Mouse (Mus musculus): ENCODE measurements at regions not wholly inside any gene's neighbourhood (a gene's known extent, or its start where the extent isn't known, plus 50 kb on each side); places are given as distances from the start of the nearest gene placed in this dataset.

DNA sequence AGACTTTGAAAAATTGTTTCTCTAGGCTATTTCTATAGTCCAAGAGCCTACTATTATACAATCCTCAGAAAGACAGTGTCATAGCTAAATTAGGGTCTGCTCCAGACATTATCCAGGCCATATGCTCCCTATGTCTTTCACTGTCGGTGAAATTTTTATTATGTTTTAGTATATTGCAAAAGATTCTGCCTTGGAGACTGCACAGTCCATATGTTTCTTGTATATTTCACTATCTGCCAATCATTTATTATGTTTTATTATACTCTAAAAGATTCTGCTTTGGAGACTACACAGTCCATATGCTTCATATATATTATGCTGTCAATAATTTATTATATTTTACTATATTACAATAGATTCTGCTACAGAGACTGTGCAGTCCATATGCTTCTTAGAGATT is 564.3 kb upstream of the 4931417E11Rik start:
- Histone ChIP-seq H3K27me3 (replicated peaks) (no peaks in the 10 kb centered on the region), H3K4me1 (no peaks in the 10 kb centered on the region), H3K4me3 (replicated peaks) (no peak overlapping the region), H3K4me2 (no peak overlapping the region), H3K9ac (replicated peaks) (no peak overlapping the region), H3K9me3 (replicated peaks) (no peaks in the 10 kb centered on the region), H3K27ac (replicated peaks) (no peak overlapping the region), H3K36me3 (no peaks in the 10 kb centered on the region)
- WGBS, result 72% methylated on average over 1 of the region's 1 CpGs
- no peak for ATAC-seq (ENCODE audit: low FRiP score)

- 43% methylated on average over 3 of the region's 3 CpGs for WGBS
- Histone ChIP-seq H3K4me3 (replicated peaks) (no peak overlapping the region), H3K27ac (replicated peaks) (no peak overlapping the region), H3K9ac (replicated peaks) (no peak overlapping the region), H3K9me3 (replicated peaks) (no peaks in the 10 kb centered on the region), H3K4me1 (peaks cover 4% of the 10 kb centered on the region; the same call in 1 of the 2 replicates), H3K27me3 (replicated peaks) (no peaks in the 10 kb centered on the region), H3K4me2 (no peak overlapping the region), H3K36me3 (no peaks in the 10 kb centered on the region)
- ATAC-seq (ENCODE audit: low FRiP score), result no peak
Observed at GRCm38 (mm10) chr6:74017107-74017506, 547.6 kb upstream of the 4931417E11Rik start.

- no peak for ATAC-seq (ENCODE audit: low FRiP score)
- H3K9ac ChIP-seq (replicated peaks), result no peak overlapping the region
- no peaks in the 10 kb centered on the region for H3K4me1 ChIP-seq
- 86% methylated on average over 4 of the region's 4 CpGs for WGBS
- H3K4me3 ChIP-seq (replicated peaks), result no peak overlapping the region
- H3K9me3 ChIP-seq (replicated peaks), result no peaks in the 10 kb centered on the region
- no peaks in the 10 kb centered on the region for H3K27me3 ChIP-seq (replicated peaks)
- no peak overlapping the region for H3K27ac ChIP-seq (replicated peaks)
- H3K36me3 ChIP-seq, result no peaks in the 10 kb centered on the region
- no peak overlapping the region for H3K4me2 ChIP-seq
Observed at GRCm38 (mm10) chr6:73981742-73982141, 512.3 kb upstream of the 4931417E11Rik start.

DNA sequence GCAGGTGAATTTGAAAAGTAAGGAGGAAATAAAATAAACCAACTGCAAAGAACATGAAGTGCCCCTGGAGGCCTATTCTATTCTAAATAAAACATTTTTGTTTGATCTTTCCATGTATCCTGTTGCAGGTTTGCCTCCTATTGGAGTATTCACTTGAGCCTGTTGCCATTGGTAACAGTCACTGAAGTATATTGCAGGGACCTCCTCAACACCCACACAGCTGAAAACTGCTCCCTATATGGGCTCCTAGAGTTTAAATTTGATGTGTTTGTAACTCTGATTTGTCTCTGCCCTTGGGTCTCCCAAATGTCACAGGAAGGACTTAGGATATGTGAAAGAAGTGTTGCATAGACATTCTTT is 480.4 kb upstream of the 4931417E11Rik start:
- no peak overlapping the region for H3K4me2 ChIP-seq
- H3K27ac ChIP-seq (replicated peaks), result no peak overlapping the region
- peak; percentile 81 for ATAC-seq (ENCODE audit: low FRiP score)
- H3K9ac ChIP-seq (replicated peaks), result no peak overlapping the region
- peaks cover 6% of the 10 kb centered on the region; the same call in 1 of the 2 replicates for H3K4me1 ChIP-seq
- no peaks in the 10 kb centered on the region for H3K9me3 ChIP-seq (replicated peaks)
- H3K36me3 ChIP-seq, result no peaks in the 10 kb centered on the region
- no peak overlapping the region for H3K4me3 ChIP-seq (replicated peaks)
- H3K27me3 ChIP-seq (replicated peaks), result no peaks in the 10 kb centered on the region

- peak; percentile 41; the same call in 1 of the 2 replicates for ATAC-seq (ENCODE audit: low FRiP score)
- 32% methylated on average over 5 of the region's 5 CpGs for WGBS
- Histone ChIP-seq H3K4me1 (peaks cover 6% of the 10 kb centered on the region; the same call in 1 of the 2 replicates), H3K9me3 (replicated peaks) (no peaks in the 10 kb centered on the region), H3K4me2 (no peak overlapping the region), H3K27me3 (replicated peaks) (no peaks in the 10 kb centered on the region), H3K4me3 (replicated peaks) (no peak overlapping the region), H3K27ac (replicated peaks) (no peak overlapping the region; the same call in 1 of the 2 replicates), H3K9ac (replicated peaks) (no peak overlapping the region), H3K36me3 (no peaks in the 10 kb centered on the region)
Observed at GRCm38 (mm10) chr6:73949121-73949933, 479.9 kb upstream of the 4931417E11Rik start.

DNA sequence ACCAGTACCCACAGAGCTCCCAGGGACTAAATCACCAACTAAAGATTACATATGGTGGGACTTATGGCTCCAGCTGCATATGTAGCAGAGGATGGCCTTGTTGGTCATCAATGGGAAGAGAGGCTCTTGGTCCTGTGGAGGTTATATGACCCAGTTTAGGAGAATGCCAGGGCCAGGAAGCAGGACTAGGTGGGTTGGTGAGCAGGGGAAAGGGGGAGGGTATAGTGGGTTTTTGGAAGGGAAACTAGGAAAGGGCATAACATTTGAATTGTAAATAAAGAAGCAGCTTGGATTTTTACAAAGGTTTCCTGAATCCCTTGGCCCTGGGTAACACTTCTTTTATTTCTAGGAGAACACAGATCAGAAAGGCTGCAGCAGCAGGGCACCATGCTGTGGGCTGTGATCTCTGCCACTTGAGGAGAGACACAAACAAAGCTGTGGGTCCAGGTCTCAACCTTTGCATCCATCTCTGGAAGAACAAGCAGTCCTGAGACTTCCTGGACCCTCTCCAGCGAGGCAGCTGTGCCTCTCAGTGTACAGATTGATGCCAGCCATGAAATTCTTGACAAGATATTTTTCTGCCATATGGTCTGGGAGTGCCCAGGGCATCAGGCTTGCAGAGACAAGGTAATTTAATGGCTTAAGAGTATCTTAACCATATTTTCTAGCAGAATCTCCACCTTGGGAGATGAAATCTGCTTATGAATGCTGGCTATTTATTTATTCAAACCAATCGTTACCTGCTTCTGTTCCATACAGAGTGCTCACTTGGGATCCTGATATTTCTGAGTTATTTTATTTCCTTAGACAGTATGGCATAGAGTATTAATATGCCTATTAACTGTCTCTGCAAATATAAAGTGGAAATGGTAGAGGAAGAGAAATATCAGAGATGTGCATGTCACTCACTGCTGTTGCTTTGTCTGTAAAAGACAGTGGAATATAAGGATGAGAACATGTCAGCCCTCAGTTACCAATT is 444.2 kb upstream of the 4931417E11Rik start:
- H3K4me1 ChIP-seq, result 0 out of 2 replicates have a peak, but pooled peaks cover 3% of the 10 kb centered on the region
- H3K4me3 ChIP-seq (replicated peaks), result no peak overlapping the region
- H3K36me3 ChIP-seq, result no peaks in the 10 kb centered on the region
- no peaks in the 10 kb centered on the region for H3K27me3 ChIP-seq (replicated peaks)
- H3K9ac ChIP-seq (replicated peaks), result no peak overlapping the region
- no peak overlapping the region for H3K27ac ChIP-seq (replicated peaks)
- H3K9me3 ChIP-seq (replicated peaks), result no peaks in the 10 kb centered on the region
- ATAC-seq (ENCODE audit: low FRiP score), result no peak
- 38% methylated on average over 2 of the region's 2 CpGs for WGBS
- no peak overlapping the region for H3K4me2 ChIP-seq

DNA sequence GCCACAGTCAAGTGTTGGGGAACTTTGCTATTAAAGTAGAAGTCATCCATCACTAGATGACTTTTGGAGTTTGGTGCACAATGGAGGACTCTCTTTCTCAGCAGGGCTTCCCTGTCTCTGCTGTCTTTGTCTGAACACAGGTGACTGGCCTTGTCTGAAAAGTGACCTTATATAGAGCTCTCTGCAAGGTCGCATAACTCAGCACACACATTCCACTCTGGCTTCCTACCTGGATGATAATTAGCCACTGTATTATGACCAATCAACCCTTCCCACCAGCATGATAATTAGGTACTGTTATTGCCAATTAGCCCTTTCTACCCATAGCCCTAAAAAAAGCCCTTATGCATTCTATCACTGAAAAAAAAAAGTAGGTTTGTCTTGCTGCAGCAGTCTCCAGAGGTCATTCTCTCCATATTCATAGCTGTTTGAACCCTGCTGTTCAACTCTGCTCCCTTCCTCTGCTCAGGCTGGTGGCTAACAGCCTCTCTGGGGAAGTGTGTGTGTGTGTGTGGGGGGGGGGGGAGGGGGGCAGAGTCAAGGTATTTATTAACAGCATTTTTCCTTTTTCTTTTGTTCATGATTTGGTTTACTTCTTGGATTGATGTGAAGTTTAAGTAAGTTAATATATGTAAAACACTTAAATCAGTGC is 419.8 kb upstream of the 4931417E11Rik start:
- peak; percentile 38; the same call in 1 of the 2 replicates for ATAC-seq (ENCODE audit: low FRiP score)
- H3K4me2 ChIP-seq, result no peak overlapping the region
- no peaks in the 10 kb centered on the region for H3K9me3 ChIP-seq (replicated peaks)
- no peak overlapping the region for H3K9ac ChIP-seq (replicated peaks)
- H3K4me1 ChIP-seq, result no peaks in the 10 kb centered on the region
- no peaks in the 10 kb centered on the region for H3K36me3 ChIP-seq
- WGBS, result 59% methylated on average over 1 of the region's 1 CpGs
- no peak overlapping the region for H3K27ac ChIP-seq (replicated peaks)
- no peak overlapping the region for H3K4me3 ChIP-seq (replicated peaks)
- H3K27me3 ChIP-seq (replicated peaks), result no peaks in the 10 kb centered on the region

DNA sequence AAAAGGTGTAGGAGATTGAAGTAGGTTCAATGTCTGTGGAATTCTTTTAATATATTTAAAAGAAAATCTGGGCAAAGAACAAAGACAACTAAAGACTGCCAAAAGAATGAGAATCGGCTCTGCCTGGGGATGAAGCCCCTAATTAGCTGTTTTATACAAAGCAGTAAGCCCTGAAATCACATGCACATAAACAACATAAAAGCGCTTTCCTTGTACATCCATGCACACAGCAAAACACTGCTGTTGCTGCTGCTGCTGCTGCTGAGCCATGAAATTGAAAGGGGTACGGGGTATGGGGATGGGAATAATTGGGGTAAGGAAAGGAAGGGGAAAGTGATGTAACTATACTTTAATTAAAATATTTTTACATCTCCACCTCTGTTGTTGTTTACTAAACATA is 409.2 kb upstream of the 4931417E11Rik start:
- H3K4me1 ChIP-seq, result no peaks in the 10 kb centered on the region
- H3K36me3 ChIP-seq, result no peaks in the 10 kb centered on the region
- no peaks in the 10 kb centered on the region for H3K27me3 ChIP-seq (replicated peaks)
- WGBS, result 66% methylated on average over 3 of the region's 3 CpGs
- H3K4me3 ChIP-seq (replicated peaks), result no peak overlapping the region
- H3K9me3 ChIP-seq (replicated peaks), result no peaks in the 10 kb centered on the region
- no peak for ATAC-seq (ENCODE audit: low FRiP score)
- H3K9ac ChIP-seq (replicated peaks), result no peak overlapping the region
- H3K4me2 ChIP-seq, result no peak overlapping the region
- H3K27ac ChIP-seq (replicated peaks), result no peak overlapping the region

- ATAC-seq (ENCODE audit: low FRiP score), result no peak
- Histone ChIP-seq H3K4me2 (no peak overlapping the region), H3K9ac (replicated peaks) (no peak overlapping the region), H3K36me3 (no peaks in the 10 kb centered on the region), H3K9me3 (replicated peaks) (no peaks in the 10 kb centered on the region), H3K27ac (replicated peaks) (no peak overlapping the region), H3K27me3 (replicated peaks) (no peaks in the 10 kb centered on the region), H3K4me1 (no peaks in the 10 kb centered on the region), H3K4me3 (replicated peaks) (no peak overlapping the region)
Observed at GRCm38 (mm10) chr6:73868683-73869082, 399.2 kb upstream of the 4931417E11Rik start.
